ENCODE assay signal across 8 mouse cellular contexts in the genomic region with DNA sequence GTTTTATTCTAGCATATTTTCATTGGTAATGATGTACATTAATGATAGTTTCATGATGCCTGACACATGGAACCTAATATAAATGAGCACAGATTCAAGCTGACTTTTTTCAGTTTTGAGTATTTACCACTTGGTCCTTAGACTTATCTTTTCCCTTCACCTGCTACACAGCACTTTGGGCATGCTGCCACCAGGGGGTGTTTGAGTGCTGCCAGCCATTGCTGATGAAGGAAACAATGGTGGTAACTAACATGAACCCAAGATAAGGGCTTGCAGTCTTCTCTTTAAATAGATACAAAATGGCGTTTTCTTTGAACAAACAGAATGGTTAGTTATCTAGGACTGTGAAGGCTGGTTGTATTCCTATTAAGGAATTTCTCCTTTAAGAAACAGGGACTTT. TPM values are rescaled to one million over a fixed set of nuclear protein-coding genes. Genes with fewer than 3 reads are reported as not detected.
A peak's percentile ranks its signal among the peaks of the same experiment; 100 is the strongest.
DNase-seq lines count a peak whose midpoint lies in the region; ATAC-seq and TF ChIP-seq lines count a peak whose summit lies in the region.

No protein-coding gene starts in this region.

- H3K4me3 ChIP-seq in forebrain, embryonic 13.5 days = no peak overlapping the region
- no peak overlapping the region for H3K4me3 ChIP-seq in forebrain, embryonic 15.5 days
- H3K4me3 ChIP-seq in kidney, adult 2 months (ENCODE audit: insufficient read depth, low read depth, low read length) = no peak overlapping the region

- no peak overlapping the region for H3K27ac ChIP-seq in forebrain, embryonic 13.5 days
- no peak overlapping the region for H3K27ac ChIP-seq in forebrain, embryonic 15.5 days (replicated peaks)
- H3K27ac ChIP-seq in kidney, adult 2 months (ENCODE audit: insufficient read depth, low read depth, low read length) = no peak overlapping the region

- WGBS in forebrain, embryonic 13.5 days = 33% methylated on average over 1 of the region's 1 CpGs
- WGBS in forebrain, embryonic 15.5 days = 29% methylated on average over 1 of the region's 1 CpGs
- 49% methylated on average over 1 of the region's 1 CpGs for WGBS in kidney, adult 2 months

- no peaks in the 10 kb centered on the region for H3K27me3 ChIP-seq in forebrain, embryonic 13.5 days
- no peaks in the 10 kb centered on the region for H3K27me3 ChIP-seq in forebrain, embryonic 15.5 days
- no peaks in the 10 kb centered on the region for H3K27me3 ChIP-seq in kidney, adult 2 months (replicated peaks; ENCODE audit: control insufficient read depth, insufficient read depth, low read length)
- no peaks in the 10 kb centered on the region for H3K27me3 ChIP-seq in splenic B cell, adult 2 months (ENCODE audit: control insufficient read depth, insufficient read depth, low read length, poor library complexity, severe bottlenecking)

- peak; percentile 40 for DNase-seq in urinary bladder, postnatal 25 days (ENCODE audit: low spot score)
- DNase-seq in urinary bladder, postnatal 4 days (ENCODE audit: low spot score in 2 of 2) = no peak
- peak; percentile 70 for DNase-seq in embryo, embryonic 11 days
- DNase-seq in kidney, adult 2 months = peak; percentile 72
- peak; percentile 89 for DNase-seq in splenic B cell, adult 2 months (ENCODE audit: low read depth, low spot score)

- no peak overlapping the region for H3K9ac ChIP-seq in forebrain, embryonic 13.5 days
- no peak overlapping the region for H3K9ac ChIP-seq in forebrain, embryonic 15.5 days (replicated peaks)

- H3K9me3 ChIP-seq in forebrain, embryonic 13.5 days (replicated peaks) = no peaks in the 10 kb centered on the region
- H3K9me3 ChIP-seq in forebrain, embryonic 15.5 days = no peaks in the 10 kb centered on the region

- TF ChIP-seq POLR2A in kidney, adult 2 months (IDR thresholded peaks at IDR 0.05; ENCODE audit: low read depth, low read length) = no peak

- H3K36me3 ChIP-seq in forebrain, embryonic 13.5 days (ENCODE audit: poor library complexity, severe bottlenecking) = no peaks in the 10 kb centered on the region
- no peaks in the 10 kb centered on the region for H3K36me3 ChIP-seq in forebrain, embryonic 15.5 days
- H3K36me3 ChIP-seq in kidney, adult 2 months (ENCODE audit: control insufficient read depth, insufficient read depth, low read length) = no peaks in the 10 kb centered on the region
- no peaks in the 10 kb centered on the region for H3K36me3 ChIP-seq in splenic B cell, adult 2 months (ENCODE audit: control insufficient read depth, insufficient read depth, low read length, poor library complexity, severe bottlenecking)

- H3K4me2 ChIP-seq in forebrain, embryonic 13.5 days = no peak overlapping the region
- H3K4me2 ChIP-seq in forebrain, embryonic 15.5 days (replicated peaks) = no peak overlapping the region

- peak; percentile 81 for TF ChIP-seq CTCF in kidney, adult 2 months (conservative IDR thresholded peaks at IDR 0.05; ENCODE audit: insufficient read depth, insufficient read length, low read depth, low read length)

- peak; percentile 65; the same call in 1 of the 2 replicates for ATAC-seq in forebrain, embryonic 13.5 days
- no peak for ATAC-seq in forebrain, embryonic 15.5 days (replicated peaks)
- peak; percentile 97 for ATAC-seq in megakaryocyte, adult 5-6 weeks (ENCODE audit: poor library complexity, severe bottlenecking)

- H3K4me1 ChIP-seq in forebrain, embryonic 13.5 days = peaks cover 9% of the 10 kb centered on the region; the same call in 1 of the 2 replicates
- peaks cover 9% of the 10 kb centered on the region; the same call in 1 of the 2 replicates for H3K4me1 ChIP-seq in forebrain, embryonic 15.5 days
- H3K4me1 ChIP-seq in kidney, adult 2 months (ENCODE audit: control insufficient read depth, insufficient read depth, low read length) = no peaks in the 10 kb centered on the region; the same call in 1 of the 2 replicates

RNA-seq across cellular contexts. Expression of a gene that starts 45.9 kb away (rescaled TPM):
- 0.89 and 1.3 TPM in 2 replicates for polyA plus RNA-seq in forebrain, embryonic 13.5 days (2015; fragmentation: Nextera tagmentation; extraction: Ambion mirVana)
- polyA plus RNA-seq in forebrain, embryonic 15.5 days (2015; fragmentation: Nextera tagmentation; extraction: Ambion mirVana) = 1.2 and 1.5 TPM in 2 replicates
- polyA plus RNA-seq in kidney, adult 2 months (2012; rRNA removed) = 2.9 and 3.2 TPM in 2 replicates
- total RNA-seq in megakaryocyte, adult 5-6 weeks (2015) = 40.7 and 48.1 TPM in 2 replicates
- 47.9 and 49.3 TPM in 2 replicates for total RNA-seq in megakaryocyte, adult 5-6 weeks (2017)

Comparison
In these comparisons a context has a peak if more than half of its experiments do, and no peak if none do; other contexts are left out.
1. DNase-seq: peak in urinary bladder, postnatal 25 days (single experiment), embryo, embryonic 11 days (single experiment), kidney, adult 2 months (single experiment) and splenic B cell, adult 2 months (single experiment); none in urinary bladder, postnatal 4 days (0 of 2).